Mouse (Mus musculus) splenic B cell, adult 2 months (primary cell): Measurements from ENCODE around the gene Caprin2.

Experiments used
- DNase-seq: peaks from one replicate; pipeline ENCODE4 v3.0.0-alpha.2; 2011; ENCODE audit warnings: low read depth, low spot score
- H3K27me3 ChIP-seq: 2 replicates; pipeline ENCODE4 v1.6.1; 2012; ENCODE audit warnings: mild to moderate bottlenecking, low read length, moderate library complexity, mixed read lengths; ENCODE audit not compliant: control insufficient read depth, poor library complexity, insufficient read depth, severe bottlenecking
- H3K36me3 ChIP-seq: 2 replicates; pipeline ENCODE4 v1.6.1; 2012; ENCODE audit warnings: mild to moderate bottlenecking, low read length, moderate library complexity, mixed read lengths; ENCODE audit not compliant: control insufficient read depth, poor library complexity, insufficient read depth, severe bottlenecking

Gene Caprin2

GRCm38 (mm10) chr6:148811117-148811516, 84.9 kb downstream of the Caprin2 start:
- Histone ChIP-seq H3K36me3 (peaks cover 19% of the 10 kb centered on the region), H3K27me3 (no peaks in the 10 kb centered on the region)
- DNase-seq = no peak

GRCm38 (mm10) chr6:148799773-148800172, 96.3 kb downstream of the Caprin2 start:
- no peaks in the 10 kb centered on the region for H3K27me3 ChIP-seq
- H3K36me3 ChIP-seq = peaks cover 11% of the 10 kb centered on the region
- no peak for DNase-seq

GRCm38 (mm10) chr6:148795145-148795544, 100.9 kb downstream of the Caprin2 start:
- Histone ChIP-seq H3K36me3 (peaks cover 13% of the 10 kb centered on the region), H3K27me3 (no peaks in the 10 kb centered on the region)
- DNase-seq = no peak
